15 mouse cellular contexts compared by ENCODE assay signal in the genomic region with DNA sequence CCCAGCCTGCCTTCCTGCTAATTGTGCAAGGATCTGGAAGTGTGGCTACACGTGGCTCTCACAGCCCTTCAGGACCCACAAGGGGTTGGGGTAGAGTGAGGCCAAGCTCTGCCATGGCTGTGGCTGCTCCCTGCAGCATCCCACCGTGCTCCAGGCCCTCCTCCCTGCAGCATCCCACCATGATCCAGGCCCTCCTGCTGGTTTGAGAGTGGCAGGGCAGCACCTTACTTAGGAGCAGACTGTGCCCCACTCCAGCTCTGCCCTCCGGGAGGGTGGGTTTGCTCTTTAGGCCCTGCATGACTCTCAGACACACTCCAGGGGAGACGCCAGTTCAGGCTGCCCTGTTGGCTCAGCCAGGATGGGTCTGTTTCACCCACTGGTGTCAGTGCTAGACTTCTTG.
"Had no signal": no experiment of that assay in that cellular context is flagged by ENCODE, and none has a peak within 500 bp of the region (broad histone marks: within the 10 kb centered on the region; RNA-seq: fewer than 3 reads in every experiment).

No protein-coding gene starts in this region.

- H3K36me3 ChIP-seq: kidney, embryonic 15.5 days; limb, embryonic 15.5 days; liver, embryonic 12.5 days; neural tube, embryonic 12.5 days; stomach, embryonic 15.5 days had no signal

- DNase-seq: kidney, adult 2 months; kidney, postnatal 14 days; lung, embryonic 14.5 days; lung, postnatal 10 days; lung, postnatal 4 days; retina, postnatal 1 day; right cerebral cortex, postnatal 4 days; thymus, postnatal 14 days had no signal

- H3K4me2 ChIP-seq: kidney, embryonic 15.5 days; limb, embryonic 15.5 days; liver, embryonic 12.5 days; lung, embryonic 14.5 days; midbrain, embryonic 11.5 days; neural tube, embryonic 12.5 days; stomach, embryonic 15.5 days had no signal

- H3K4me1 ChIP-seq: kidney, embryonic 15.5 days; limb, embryonic 15.5 days; liver, embryonic 12.5 days; neural tube, embryonic 12.5 days; stomach, embryonic 15.5 days had no signal

- H3K27ac ChIP-seq: kidney, embryonic 15.5 days; limb, embryonic 15.5 days; liver, embryonic 12.5 days; neural tube, embryonic 12.5 days; stomach, embryonic 15.5 days had no signal

- H3K9ac ChIP-seq: kidney, embryonic 15.5 days; limb, embryonic 15.5 days; liver, embryonic 12.5 days; lung, embryonic 14.5 days; neural tube, embryonic 12.5 days; stomach, embryonic 15.5 days had no signal

- H3K4me3 ChIP-seq: kidney, embryonic 15.5 days; limb, embryonic 15.5 days; liver, embryonic 12.5 days; neural tube, embryonic 12.5 days; stomach, embryonic 15.5 days had no signal

- H3K9me3 ChIP-seq: kidney, embryonic 15.5 days; limb, embryonic 15.5 days; stomach, embryonic 15.5 days had no signal

- ATAC-seq: liver, embryonic 12.5 days; midbrain, embryonic 16.5 days had no signal

- H3K27me3 ChIP-seq: kidney, embryonic 15.5 days; limb, embryonic 15.5 days; neural tube, embryonic 12.5 days; stomach, embryonic 15.5 days had no signal
